Mouse (Mus musculus): Measurements from ENCODE around the gene Pakap. TPM values are rescaled to one million over a fixed set of nuclear protein-coding genes. Genes with fewer than 3 reads are reported as not detected.

The Pakap gene
- polyA plus RNA-seq, 1 experiment from 2014 or later, result 10.5 TPM

- WGBS, result 81% methylated on average over 3 of the region's 3 CpGs
- H3K4me1 ChIP-seq (replicated peaks), result peaks cover 18% of the 10 kb centered on the region
- H3K9me3 ChIP-seq, result no peaks in the 10 kb centered on the region
- no peak overlapping the region for H3K4me3 ChIP-seq
- no peaks in the 10 kb centered on the region for H3K27me3 ChIP-seq
- H3K36me3 ChIP-seq, result peaks cover 12% of the 10 kb centered on the region; the same call in 1 of the 2 replicates
- no peak for ATAC-seq (ENCODE audit: low FRiP score, low read depth)
- no peak overlapping the region for H3K27ac ChIP-seq (replicated peaks)
- no peak overlapping the region for H3K9ac ChIP-seq
- H3K4me2 ChIP-seq, result no peak overlapping the region
These were observed 88.9 kb downstream of the Pakap start for GRCm38 (mm10) chr4:57656861-57657260.

GRCm38 (mm10) chr4:57660470-57660869 lies 92.5 kb downstream of the Pakap start:
- no peaks in the 10 kb centered on the region for H3K9me3 ChIP-seq
- H3K27ac ChIP-seq (replicated peaks), result peak overlapping the region; percentile 76
- H3K4me3 ChIP-seq, result no peak overlapping the region
- H3K9ac ChIP-seq, result no peak overlapping the region
- H3K4me1 ChIP-seq (replicated peaks), result peaks cover 18% of the 10 kb centered on the region
- peaks cover 12% of the 10 kb centered on the region; the same call in 1 of the 2 replicates for H3K36me3 ChIP-seq
- H3K27me3 ChIP-seq, result no peaks in the 10 kb centered on the region
- peak overlapping the region; percentile 24; the same call in 1 of the 2 replicates for H3K4me2 ChIP-seq
- WGBS, result 3% methylated on average over 4 of the region's 4 CpGs
- ATAC-seq (ENCODE audit: low FRiP score, low read depth), result peak; percentile 77; the same call in 1 of the 2 replicates

GRCm38 (mm10) chr4:57666101-57666500 lies 98.1 kb downstream of the Pakap start:
- Histone ChIP-seq H3K36me3 (no peaks in the 10 kb centered on the region), H3K4me3 (no peak overlapping the region), H3K27me3 (no peaks in the 10 kb centered on the region), H3K9ac (no peak overlapping the region), H3K27ac (replicated peaks) (no peak overlapping the region), H3K9me3 (no peaks in the 10 kb centered on the region), H3K4me2 (no peak overlapping the region), H3K4me1 (replicated peaks) (peaks cover 2% of the 10 kb centered on the region)
- no peak for ATAC-seq (ENCODE audit: low FRiP score, low read depth)
- 69% methylated on average over 3 of the region's 3 CpGs for WGBS

GRCm38 (mm10) chr4:57670813-57671469 lies 103.0 kb downstream of the Pakap start:
- Histone ChIP-seq H3K4me1 (replicated peaks) (peaks cover 15% of the 10 kb centered on the region), H3K27ac (replicated peaks) (no peak overlapping the region), H3K36me3 (no peaks in the 10 kb centered on the region), H3K9ac (no peak overlapping the region), H3K9me3 (no peaks in the 10 kb centered on the region), H3K4me2 (no peak overlapping the region), H3K4me3 (no peak overlapping the region), H3K27me3 (no peaks in the 10 kb centered on the region)
- WGBS, result 74% methylated on average over 7 of the region's 7 CpGs
- no peak for ATAC-seq (ENCODE audit: low FRiP score, low read depth)

- Histone ChIP-seq H3K27me3 (no peaks in the 10 kb centered on the region), H3K4me1 (replicated peaks) (peaks cover 16% of the 10 kb centered on the region)
- 81% methylated on average over 4 of the region's 4 CpGs for WGBS
These were observed 104.6 kb downstream of the Pakap start for GRCm38 (mm10) chr4:57672541-57672940.

GRCm38 (mm10) chr4:57672996-57673906 lies 105.3 kb downstream of the Pakap start:
- Histone ChIP-seq H3K9me3 (no peaks in the 10 kb centered on the region), H3K36me3 (no peaks in the 10 kb centered on the region), H3K4me1 (replicated peaks) (peaks cover 16% of the 10 kb centered on the region), H3K4me3 (peak overlapping the region; percentile 15; the same call in 1 of the 2 replicates), H3K27me3 (no peaks in the 10 kb centered on the region), H3K9ac (no peak overlapping the region), H3K27ac (replicated peaks) (no peak overlapping the region), H3K4me2 (peak overlapping the region; percentile 50)
- 17% methylated on average over 12 of the region's 12 CpGs for WGBS
- ATAC-seq (ENCODE audit: low FRiP score, low read depth), result peak; percentile 64; the same call in 1 of the 2 replicates

More at GRCm38 (mm10) chr4:57672541-57672940, 104.6 kb downstream of the Pakap start:
- H3K36me3 ChIP-seq, result no peaks in the 10 kb centered on the region
- H3K4me3 ChIP-seq, result no peak overlapping the region
- H3K9me3 ChIP-seq, result no peaks in the 10 kb centered on the region
- ATAC-seq (ENCODE audit: low FRiP score, low read depth), result no peak
- no peak overlapping the region for H3K9ac ChIP-seq
- H3K27ac ChIP-seq (replicated peaks), result no peak overlapping the region
- no peak overlapping the region for H3K4me2 ChIP-seq

GRCm38 (mm10) chr4:57674351-57674750 lies 106.4 kb downstream of the Pakap start:
- ATAC-seq (ENCODE audit: low FRiP score, low read depth), result no peak
- H3K27ac ChIP-seq (replicated peaks), result peak overlapping the region; percentile 21; the same call in 1 of the 2 replicates
- peaks cover 16% of the 10 kb centered on the region for H3K4me1 ChIP-seq (replicated peaks)
- H3K27me3 ChIP-seq, result no peaks in the 10 kb centered on the region
- H3K9me3 ChIP-seq, result no peaks in the 10 kb centered on the region
- 76% methylated on average over 7 of the region's 7 CpGs for WGBS
- no peaks in the 10 kb centered on the region for H3K36me3 ChIP-seq
- no peak overlapping the region for H3K4me2 ChIP-seq
- no peak overlapping the region for H3K9ac ChIP-seq
- H3K4me3 ChIP-seq, result no peak overlapping the region

GRCm38 (mm10) chr4:57675387-57675786 lies 107.4 kb downstream of the Pakap start:
- Histone ChIP-seq H3K4me1 (replicated peaks) (peaks cover 16% of the 10 kb centered on the region), H3K27ac (replicated peaks) (0 out of 2 replicates have a peak overlapping the region, but pooled peaks have one; percentile 21), H3K9me3 (no peaks in the 10 kb centered on the region), H3K27me3 (no peaks in the 10 kb centered on the region), H3K4me3 (no peak overlapping the region), H3K36me3 (no peaks in the 10 kb centered on the region), H3K9ac (no peak overlapping the region), H3K4me2 (peak overlapping the region; percentile 43)
- WGBS, result 0% methylated on average over 13 of the region's 13 CpGs
- 0 out of 2 replicates have a peak, but pooled peaks have one; percentile 24 for ATAC-seq (ENCODE audit: low FRiP score, low read depth)

- WGBS, result 84% methylated on average over 12 of the region's 12 CpGs
- Histone ChIP-seq H3K4me3 (no peak overlapping the region), H3K4me1 (replicated peaks) (peaks cover 20% of the 10 kb centered on the region), H3K36me3 (no peaks in the 10 kb centered on the region), H3K9me3 (no peaks in the 10 kb centered on the region), H3K4me2 (no peak overlapping the region), H3K27ac (replicated peaks) (no peak overlapping the region), H3K27me3 (no peaks in the 10 kb centered on the region), H3K9ac (no peak overlapping the region)
- ATAC-seq (ENCODE audit: low FRiP score, low read depth), result no peak
These were observed 109.9 kb downstream of the Pakap start for GRCm38 (mm10) chr4:57677916-57678315.

- no peak overlapping the region for H3K9ac ChIP-seq
- 73% methylated on average over 9 of the region's 9 CpGs for WGBS
- no peak for ATAC-seq (ENCODE audit: low FRiP score, low read depth)
- no peaks in the 10 kb centered on the region for H3K27me3 ChIP-seq
- no peaks in the 10 kb centered on the region for H3K9me3 ChIP-seq
- H3K27ac ChIP-seq (replicated peaks), result no peak overlapping the region
- H3K4me3 ChIP-seq, result no peak overlapping the region
- H3K4me1 ChIP-seq (replicated peaks), result peaks cover 20% of the 10 kb centered on the region
- H3K36me3 ChIP-seq, result no peaks in the 10 kb centered on the region
- no peak overlapping the region for H3K4me2 ChIP-seq
These were observed 111.0 kb downstream of the Pakap start for GRCm38 (mm10) chr4:57678991-57679457.

- no peaks in the 10 kb centered on the region for H3K27me3 ChIP-seq
- H3K36me3 ChIP-seq, result no peaks in the 10 kb centered on the region
- no peaks in the 10 kb centered on the region for H3K9me3 ChIP-seq
- no peak overlapping the region for H3K9ac ChIP-seq
- WGBS, result 40% methylated on average over 12 of the region's 12 CpGs
- H3K4me3 ChIP-seq, result no peak overlapping the region
- ATAC-seq (ENCODE audit: low FRiP score, low read depth), result no peak
- H3K27ac ChIP-seq (replicated peaks), result no peak overlapping the region
- H3K4me1 ChIP-seq (replicated peaks), result peaks cover 12% of the 10 kb centered on the region; the same call in 1 of the 2 replicates
- H3K4me2 ChIP-seq, result no peak overlapping the region
These were observed 112.2 kb downstream of the Pakap start for GRCm38 (mm10) chr4:57680186-57680585.

GRCm38 (mm10) chr4:57681511-57681910 lies 113.5 kb downstream of the Pakap start:
- Histone ChIP-seq H3K9me3 (no peaks in the 10 kb centered on the region), H3K4me1 (replicated peaks) (0 out of 2 replicates have a peak, but pooled peaks cover 4% of the 10 kb centered on the region), H3K36me3 (no peaks in the 10 kb centered on the region), H3K4me2 (no peak overlapping the region), H3K27ac (replicated peaks) (no peak overlapping the region), H3K9ac (no peak overlapping the region), H3K27me3 (no peaks in the 10 kb centered on the region), H3K4me3 (no peak overlapping the region)
- ATAC-seq (ENCODE audit: low FRiP score, low read depth), result 0 out of 2 replicates have a peak, but pooled peaks have one; percentile 42
- 54% methylated on average over 12 of the region's 12 CpGs for WGBS
